Mouse (Mus musculus): ENCODE data around the gene Rnd2. TPM values are rescaled to one million over a fixed set of nuclear protein-coding genes. Genes with fewer than 3 reads are reported as not detected.

Rnd2 gene
- total RNA-seq, 2 experiments from 2014 or later, result 3.3 to 3.5 TPM

GRCm38 (mm10) chr11:101477552-101478211 lies 12.9 kb downstream of the Rnd2 start:
- DNase-seq, result no peak
- Histone ChIP-seq H3K4me3 (no peak overlapping the region), H3K27ac (no peak overlapping the region)
- intact Hi-C loops (cut with DNase I), result no loop called here
- no peak for TF ChIP-seq CTCF (IDR thresholded peaks at IDR 0.05)

- Histone ChIP-seq H3K27ac (no peak overlapping the region), H3K4me3 (peak overlapping the region; percentile 20; the same call in 1 of the 2 replicates)
- DNase-seq, result no peak
- intact Hi-C loops (cut with DNase I), result no loop called here
- TF ChIP-seq CTCF (IDR thresholded peaks at IDR 0.05), result no peak
Observed at GRCm38 (mm10) chr11:101479171-101479635, 14.4 kb downstream of the Rnd2 start.

GRCm38 (mm10) chr11:101480912-101481311 lies 16.1 kb downstream of the Rnd2 start:
- H3K4me3 ChIP-seq, result no peak overlapping the region
- TF ChIP-seq CTCF (IDR thresholded peaks at IDR 0.05), result no peak
- intact Hi-C loops (cut with DNase I), result no loop called here
- no peak overlapping the region for H3K27ac ChIP-seq
- DNase-seq, result no peak

GRCm38 (mm10) chr11:101483804-101484203 lies 19.0 kb downstream of the Rnd2 start:
- no peak for DNase-seq
- H3K4me3 ChIP-seq, result no peak overlapping the region
- no peak for TF ChIP-seq CTCF (IDR thresholded peaks at IDR 0.05)
- intact Hi-C loops (cut with DNase I), result no loop called here
- H3K27ac ChIP-seq, result no peak overlapping the region

- intact Hi-C loops (cut with DNase I), result no loop called here
- DNase-seq, result no peak
- H3K4me3 ChIP-seq, result no peak overlapping the region
- H3K27ac ChIP-seq, result no peak overlapping the region
- no peak for TF ChIP-seq CTCF (IDR thresholded peaks at IDR 0.05)
Observed at GRCm38 (mm10) chr11:101484245-101484644, 19.4 kb downstream of the Rnd2 start.

- TF ChIP-seq CTCF (IDR thresholded peaks at IDR 0.05), result no peak
Observed at GRCm38 (mm10) chr11:101484814-101485213, 20.0 kb downstream of the Rnd2 start.

GRCm38 (mm10) chr11:101485509-101486028 lies 20.8 kb downstream of the Rnd2 start:
- DNase-seq, result no peak
- no peak for TF ChIP-seq CTCF (IDR thresholded peaks at IDR 0.05)
- intact Hi-C loops (cut with DNase I), result no loop called here
- Histone ChIP-seq H3K27ac (no peak overlapping the region), H3K4me3 (no peak overlapping the region)

More at GRCm38 (mm10) chr11:101484814-101485213, 20.0 kb downstream of the Rnd2 start:
- Histone ChIP-seq H3K4me3 (no peak overlapping the region), H3K27ac (no peak overlapping the region)
- no peak for DNase-seq
- intact Hi-C loops (cut with DNase I), result no loop called here

- Histone ChIP-seq H3K27ac (no peak overlapping the region), H3K4me3 (no peak overlapping the region)
- intact Hi-C loops (cut with DNase I), result no loop called here
- no peak for DNase-seq
- no peak for TF ChIP-seq CTCF (IDR thresholded peaks at IDR 0.05)
Observed at GRCm38 (mm10) chr11:101486126-101486525, 21.3 kb downstream of the Rnd2 start.

- no peak overlapping the region for H3K27ac ChIP-seq
- DNase-seq, result no peak
- no peak overlapping the region for H3K4me3 ChIP-seq
- intact Hi-C loops (cut with DNase I), result no loop called here
- TF ChIP-seq CTCF (IDR thresholded peaks at IDR 0.05), result no peak
Observed at GRCm38 (mm10) chr11:101506269-101506780, 41.5 kb downstream of the Rnd2 start.

- Histone ChIP-seq H3K27ac (no peak overlapping the region), H3K4me3 (no peak overlapping the region)
- DNase-seq, result no peak
- TF ChIP-seq CTCF (IDR thresholded peaks at IDR 0.05), result no peak
- intact Hi-C loops (cut with DNase I), result no loop called here
Observed at GRCm38 (mm10) chr11:101507090-101507489, 42.3 kb downstream of the Rnd2 start.

- intact Hi-C loops (cut with DNase I), result no loop called here
- no peak overlapping the region for H3K4me3 ChIP-seq
- no peak overlapping the region for H3K27ac ChIP-seq
- no peak for TF ChIP-seq CTCF (IDR thresholded peaks at IDR 0.05)
- DNase-seq, result no peak
Observed at GRCm38 (mm10) chr11:101518937-101519336, 54.1 kb downstream of the Rnd2 start.

GRCm38 (mm10) chr11:101519364-101519763 lies 54.6 kb downstream of the Rnd2 start:
- intact Hi-C loops (cut with DNase I), result no loop called here
- Histone ChIP-seq H3K4me3 (no peak overlapping the region), H3K27ac (no peak overlapping the region)
- no peak for DNase-seq
- TF ChIP-seq CTCF (IDR thresholded peaks at IDR 0.05), result no peak

Small RNAs within 50 kb of the gene (microRNA-seq; reads per million reads assigned to microRNA genes)
- 4.3 reads per million for gene Mir6929

Other genes starting within 250 kb of the Rnd2 start
- gene Ezh1, start 238.5 kb upstream of the Rnd2 start, total RNA-seq (2021), result 10 to 100 TPM; 25.9 to 26.3 TPM
- 10 to 100 TPM; 34.8 to 37.0 TPM for gene Ramp2, start 219.0 kb upstream of the Rnd2 start, total RNA-seq (2021)
- gene Vps25, start 211.3 kb upstream of the Rnd2 start, total RNA-seq (2021), result 10 to 100 TPM; 40.2 to 53.4 TPM
- under 1 TPM; 0.08 to 0.22 TPM for gene Wnk4, start 204.4 kb upstream of the Rnd2 start, total RNA-seq (2021)
- gene Cntd1, start 186.0 kb upstream of the Rnd2 start, total RNA-seq (2021), result under 1 TPM; 0.20 to 0.36 TPM
- gene Coa3, start 185.9 kb upstream of the Rnd2 start, total RNA-seq (2021), result 10 to 100 TPM; 63.0 to 87.7 TPM
- gene Becn1, start 162.7 kb upstream of the Rnd2 start, total RNA-seq (2021), result 10 to 100 TPM; 79.6 to 85.8 TPM
- 10 to 100 TPM; 70.0 to 71.6 TPM for gene Psme3, start 148.8 kb upstream of the Rnd2 start, total RNA-seq (2021)
- 1 to 10 TPM in 1 of 2 experiments, under 1 TPM in 1; 0.64 to 1.4 TPM for gene Aoc2, start 139.9 kb upstream of the Rnd2 start, total RNA-seq (2021)
- 1 to 10 TPM; 4.0 to 6.1 TPM for gene Aoc3, start 134.4 kb upstream of the Rnd2 start, total RNA-seq (2021)
- gene G6pc, start 97.4 kb upstream of the Rnd2 start, total RNA-seq (2021), result not detected
- 10 to 100 TPM; 17.1 to 24.9 TPM for gene Aarsd1, start 47.4 kb upstream of the Rnd2 start, total RNA-seq (2021)
- 1 to 10 TPM; 7.9 to 8.4 TPM for gene Gm27029, start 40.2 kb upstream of the Rnd2 start, total RNA-seq (2021)
- gene Rundc1, start 39.9 kb upstream of the Rnd2 start, total RNA-seq (2021), result 1 to 10 TPM; 7.3 to 8.8 TPM
- gene Ptges3l, start 39.7 kb upstream of the Rnd2 start, total RNA-seq (2021), result 10 to 100 TPM; 82.0 to 90.7 TPM
- gene Rpl27, start 22.7 kb upstream of the Rnd2 start, total RNA-seq (2021), result 10 to 100 TPM; 31.9 to 49.4 TPM
- 10 to 100 TPM in 1 of 2 experiments, 1 to 10 TPM in 1; 8.6 to 14.3 TPM for gene Ifi35, start 16.6 kb upstream of the Rnd2 start, total RNA-seq (2021)
- gene Vat1, start 1.2 kb downstream of the Rnd2 start, total RNA-seq (2021), result 10 to 100 TPM; 10.0 to 14.5 TPM
- gene Brca1, start 87.0 kb downstream of the Rnd2 start, total RNA-seq (2021), result under 1 TPM; 0.03 to 0.31 TPM
- 10 to 100 TPM; 65.3 to 65.6 TPM for gene Nbr1, start 87.2 kb downstream of the Rnd2 start, total RNA-seq (2021)
- 1 to 10 TPM; 1.0 to 2.6 TPM for gene Tmem106a, start 117.2 kb downstream of the Rnd2 start, total RNA-seq (2021)
- gene Gm11634, start 134.3 kb downstream of the Rnd2 start, total RNA-seq (2021), result not detected
- gene Rdm1, start 162.2 kb downstream of the Rnd2 start, total RNA-seq (2021), result 10 to 100 TPM; 24.2 to 27.4 TPM
- gene Arl4d, start 200.5 kb downstream of the Rnd2 start, total RNA-seq (2021), result 10 to 100 TPM in 1 of 2 experiments, 1 to 10 TPM in 1; 6.7 to 13.1 TPM